Mouse (Mus musculus): ENCODE measurements around the gene Mrpl52. TPM values are rescaled to one million over a fixed set of nuclear protein-coding genes. Genes with fewer than 3 reads are reported as not detected.

Mrpl52 gene
- polyA plus RNA-seq, 1 experiment from 2014 or later = 265 TPM

DNA sequence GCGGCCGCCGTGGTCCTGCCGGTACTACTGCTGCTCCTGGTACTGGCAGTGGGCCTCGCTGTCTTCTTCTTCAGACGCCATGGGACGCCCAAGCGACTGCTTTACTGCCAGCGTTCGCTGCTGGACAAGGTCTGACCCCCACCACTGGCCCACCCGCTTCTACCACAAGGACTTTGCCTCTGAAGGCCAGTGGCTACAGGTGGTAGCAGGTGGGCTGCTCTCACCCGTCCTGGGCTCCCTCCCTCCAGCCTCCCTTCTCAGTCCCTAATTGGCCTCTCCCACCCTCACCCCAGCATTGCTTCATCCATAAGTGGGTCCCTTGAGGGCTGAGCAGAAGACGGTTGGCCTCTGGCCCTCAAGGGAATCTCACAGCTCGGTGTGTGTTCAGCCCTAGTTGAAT is 13.8 kb downstream of the Mrpl52 start:
- no peak overlapping the region for H3K4me2 ChIP-seq
- no peak overlapping the region for H3K4me3 ChIP-seq (replicated peaks)
- H3K27me3 ChIP-seq = no peaks in the 10 kb centered on the region
- H3K4me1 ChIP-seq = peaks cover 20% of the 10 kb centered on the region
- no peaks in the 10 kb centered on the region for H3K9me3 ChIP-seq (replicated peaks)
- peaks cover 67% of the 10 kb centered on the region for H3K36me3 ChIP-seq
- 92% methylated on average over 14 of the region's 14 CpGs for WGBS
- no peak overlapping the region for H3K27ac ChIP-seq
- no peak for ATAC-seq (replicated peaks; ENCODE audit: low FRiP score)
- H3K9ac ChIP-seq = no peak overlapping the region

DNA sequence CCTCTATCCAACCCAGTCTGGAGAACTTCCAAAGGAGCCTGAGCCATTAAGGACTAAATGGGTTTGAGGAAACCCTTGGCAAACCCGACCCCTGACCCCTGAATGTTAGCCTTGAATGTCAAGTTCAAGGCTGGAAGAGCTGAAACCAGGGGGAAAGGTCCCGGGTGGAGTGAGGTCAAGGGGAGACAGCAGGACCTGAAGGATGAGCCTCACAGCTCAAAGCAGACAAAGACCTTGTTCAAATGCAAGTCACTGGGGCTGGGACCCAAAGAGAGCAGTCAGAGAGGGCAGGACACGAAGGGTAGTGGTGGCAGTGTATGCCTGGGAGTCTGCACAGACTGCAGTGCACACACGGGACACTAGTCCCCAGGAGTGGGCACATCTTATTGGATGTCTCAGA is 14.7 kb downstream of the Mrpl52 start:
- ATAC-seq (replicated peaks; ENCODE audit: low FRiP score) = no peak
- Histone ChIP-seq H3K4me2 (no peak overlapping the region), H3K36me3 (peaks cover 58% of the 10 kb centered on the region), H3K4me3 (replicated peaks) (no peak overlapping the region), H3K27me3 (no peaks in the 10 kb centered on the region), H3K27ac (no peak overlapping the region), H3K9me3 (replicated peaks) (no peaks in the 10 kb centered on the region), H3K9ac (no peak overlapping the region), H3K4me1 (peaks cover 18% of the 10 kb centered on the region)
- WGBS = 79% methylated on average over 4 of the region's 4 CpGs

DNA sequence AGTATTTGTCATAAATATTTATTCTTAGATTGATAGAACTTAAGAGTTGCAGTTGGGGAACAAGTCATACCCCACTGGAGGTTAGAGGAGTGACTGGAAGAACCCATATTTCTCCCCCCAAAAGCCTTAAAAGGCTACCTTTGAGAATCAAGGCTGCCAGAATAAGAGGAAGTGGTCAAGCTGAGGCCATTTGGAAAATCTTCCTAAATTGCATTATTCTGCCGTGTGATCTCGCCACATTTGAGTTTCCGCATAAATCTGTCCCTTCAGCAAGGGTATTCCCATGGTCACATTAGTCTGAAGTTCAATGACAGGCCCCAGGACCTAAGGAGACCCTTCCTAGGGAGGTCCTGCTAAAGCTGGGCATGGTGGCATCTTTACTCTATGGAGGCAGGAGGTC is 15.8 kb downstream of the Mrpl52 start:
- Histone ChIP-seq H3K9ac (no peak overlapping the region), H3K27me3 (no peaks in the 10 kb centered on the region), H3K9me3 (replicated peaks) (no peaks in the 10 kb centered on the region), H3K4me3 (replicated peaks) (no peak overlapping the region), H3K27ac (0 out of 2 replicates have a peak overlapping the region, but pooled peaks have one; percentile 7), H3K4me2 (no peak overlapping the region), H3K4me1 (peaks cover 18% of the 10 kb centered on the region), H3K36me3 (peaks cover 46% of the 10 kb centered on the region)
- no peak for ATAC-seq (replicated peaks; ENCODE audit: low FRiP score)
- 75% methylated on average over 3 of the region's 3 CpGs for WGBS

DNA sequence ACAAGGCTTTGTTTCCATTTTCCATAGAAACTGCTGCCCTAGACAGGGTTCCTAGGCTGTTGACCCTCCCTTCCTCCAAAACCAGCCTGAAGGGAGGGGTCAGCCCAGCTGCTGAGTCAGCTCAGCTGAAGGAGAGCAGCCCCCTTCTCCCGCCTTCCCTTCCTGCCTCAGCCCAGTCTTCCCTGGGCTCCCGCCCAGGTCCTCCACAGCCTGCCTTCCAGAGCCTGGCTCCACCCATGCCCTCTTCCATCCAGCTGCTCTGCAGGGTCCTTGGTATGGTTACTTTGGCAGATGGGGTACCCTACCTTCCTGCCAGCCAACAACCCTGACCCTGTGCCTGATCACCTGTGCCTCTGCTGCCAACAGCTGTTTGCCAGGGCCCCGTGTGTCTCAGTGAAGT is 16.5 kb downstream of the Mrpl52 start:
- Histone ChIP-seq H3K9me3 (replicated peaks) (no peaks in the 10 kb centered on the region), H3K4me2 (no peak overlapping the region), H3K4me3 (replicated peaks) (no peak overlapping the region), H3K27me3 (no peaks in the 10 kb centered on the region), H3K27ac (peak overlapping the region; percentile 77), H3K36me3 (peaks cover 42% of the 10 kb centered on the region), H3K9ac (no peak overlapping the region), H3K4me1 (peaks cover 18% of the 10 kb centered on the region)
- whole genome bisulfite sequencing = 21% methylated on average over 3 of the region's 3 CpGs
- peak; percentile 59 for ATAC-seq (replicated peaks; ENCODE audit: low FRiP score)

DNA sequence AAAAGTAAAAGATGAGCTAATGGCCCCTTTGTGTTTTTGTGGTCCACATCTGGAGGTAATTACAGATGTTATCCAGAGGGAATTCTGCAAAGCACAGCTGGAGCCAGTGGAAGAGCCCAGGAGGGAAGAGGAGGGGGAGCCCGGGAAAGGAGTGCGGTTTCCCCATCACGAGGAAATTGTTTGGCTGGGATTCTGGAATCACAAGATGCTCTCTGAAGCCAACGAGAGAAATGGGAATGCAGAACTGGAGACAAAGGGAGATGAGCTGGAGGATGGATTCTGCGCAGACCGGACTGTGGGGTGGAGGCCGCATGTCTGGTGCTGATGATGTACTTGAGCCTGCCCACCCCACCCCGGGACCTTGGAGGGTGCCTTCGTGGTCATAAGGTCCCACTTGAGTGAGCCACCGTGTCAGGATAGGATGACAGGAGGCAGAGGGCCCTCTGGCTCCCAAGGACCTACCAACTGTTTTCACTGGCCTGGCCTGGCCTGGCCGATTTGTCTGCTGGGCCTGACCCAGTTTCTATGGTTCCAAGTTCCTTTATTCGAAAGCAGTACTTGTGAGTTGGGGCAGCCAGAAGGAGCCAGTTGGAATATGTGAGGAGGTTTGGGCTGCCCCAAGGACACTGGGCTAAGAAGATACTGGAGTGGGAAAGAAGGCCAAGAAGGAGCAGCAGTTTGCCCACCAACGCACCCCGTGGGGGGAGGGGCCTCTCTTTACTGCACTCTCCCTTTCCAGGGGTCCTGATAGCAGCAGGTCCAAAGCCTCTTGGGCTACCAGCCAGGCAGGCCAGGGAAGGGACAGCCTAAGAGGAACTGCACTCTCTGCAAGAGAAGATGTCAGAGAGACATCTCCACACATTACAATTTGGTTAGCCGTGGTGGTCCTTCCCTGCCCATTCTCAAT is 17.3 kb downstream of the Mrpl52 start:
- Histone ChIP-seq H3K4me3 (replicated peaks) (no peak overlapping the region), H3K9ac (no peak overlapping the region), H3K9me3 (replicated peaks) (no peaks in the 10 kb centered on the region), H3K27me3 (no peaks in the 10 kb centered on the region), H3K27ac (peak overlapping the region; percentile 63; the same call in 1 of the 2 replicates), H3K4me1 (peaks cover 21% of the 10 kb centered on the region), H3K4me2 (no peak overlapping the region), H3K36me3 (peaks cover 34% of the 10 kb centered on the region)
- 64% methylated on average over 15 of the region's 15 CpGs for WGBS
- no peak for ATAC-seq (replicated peaks; ENCODE audit: low FRiP score)

DNA sequence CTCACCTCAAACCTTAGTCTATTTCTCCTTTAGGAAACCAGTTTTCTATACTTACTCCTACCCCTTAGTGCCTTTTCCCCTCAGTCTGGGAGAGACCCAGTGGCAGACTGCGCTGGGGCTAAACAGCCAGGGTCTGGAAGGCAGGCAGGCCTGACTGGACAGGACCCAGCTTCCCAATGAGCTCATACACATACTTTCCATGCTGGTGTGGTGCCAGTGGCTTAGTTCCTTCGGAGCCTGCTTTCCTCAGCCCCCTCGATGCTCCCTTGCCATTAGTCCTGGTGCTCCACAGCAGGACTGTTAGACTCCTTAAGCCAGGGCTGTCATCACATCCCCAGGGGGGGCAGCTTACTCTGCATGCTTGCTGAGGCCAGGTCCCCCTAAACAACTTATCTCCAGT is 18.8 kb downstream of the Mrpl52 start:
- no peak for ATAC-seq (replicated peaks; ENCODE audit: low FRiP score)
- Histone ChIP-seq H3K4me1 (peaks cover 24% of the 10 kb centered on the region), H3K9me3 (replicated peaks) (no peaks in the 10 kb centered on the region), H3K27ac (no peak overlapping the region), H3K9ac (no peak overlapping the region), H3K27me3 (no peaks in the 10 kb centered on the region), H3K4me2 (no peak overlapping the region), H3K36me3 (peaks cover 19% of the 10 kb centered on the region), H3K4me3 (replicated peaks) (no peak overlapping the region)
- 70% methylated on average over 3 of the region's 3 CpGs for WGBS

DNA sequence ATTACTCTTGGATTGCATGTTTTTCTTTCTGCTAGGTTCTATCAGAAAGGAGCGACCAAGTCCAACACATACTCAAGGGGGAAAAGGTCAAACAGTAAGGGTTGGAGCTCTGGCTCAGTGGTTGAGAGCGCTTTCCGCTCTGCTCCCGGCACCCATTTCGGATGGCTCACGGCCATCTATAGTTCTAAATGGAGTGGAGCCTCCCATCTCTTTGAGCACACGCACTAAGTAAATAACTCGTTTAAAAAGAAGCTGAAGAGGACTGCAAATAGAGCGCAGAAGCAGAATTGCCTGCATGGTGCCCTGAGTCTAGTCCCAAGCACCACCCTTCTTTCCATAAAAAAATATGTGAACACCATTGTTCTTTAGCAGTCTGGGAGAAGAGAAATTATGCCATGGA is 26.9 kb downstream of the Mrpl52 start:
- H3K9me3 ChIP-seq (replicated peaks) = no peaks in the 10 kb centered on the region
- H3K4me2 ChIP-seq = no peak overlapping the region
- no peak for ATAC-seq (replicated peaks; ENCODE audit: low FRiP score)
- H3K27me3 ChIP-seq = no peaks in the 10 kb centered on the region
- 0 out of 2 replicates have a peak, but pooled peaks cover 6% of the 10 kb centered on the region for H3K4me1 ChIP-seq
- no peak overlapping the region for H3K4me3 ChIP-seq (replicated peaks)
- H3K27ac ChIP-seq = no peak overlapping the region
- no peak overlapping the region for H3K9ac ChIP-seq
- no peaks in the 10 kb centered on the region for H3K36me3 ChIP-seq
- 87% methylated on average over 9 of the region's 9 CpGs for WGBS

DNA sequence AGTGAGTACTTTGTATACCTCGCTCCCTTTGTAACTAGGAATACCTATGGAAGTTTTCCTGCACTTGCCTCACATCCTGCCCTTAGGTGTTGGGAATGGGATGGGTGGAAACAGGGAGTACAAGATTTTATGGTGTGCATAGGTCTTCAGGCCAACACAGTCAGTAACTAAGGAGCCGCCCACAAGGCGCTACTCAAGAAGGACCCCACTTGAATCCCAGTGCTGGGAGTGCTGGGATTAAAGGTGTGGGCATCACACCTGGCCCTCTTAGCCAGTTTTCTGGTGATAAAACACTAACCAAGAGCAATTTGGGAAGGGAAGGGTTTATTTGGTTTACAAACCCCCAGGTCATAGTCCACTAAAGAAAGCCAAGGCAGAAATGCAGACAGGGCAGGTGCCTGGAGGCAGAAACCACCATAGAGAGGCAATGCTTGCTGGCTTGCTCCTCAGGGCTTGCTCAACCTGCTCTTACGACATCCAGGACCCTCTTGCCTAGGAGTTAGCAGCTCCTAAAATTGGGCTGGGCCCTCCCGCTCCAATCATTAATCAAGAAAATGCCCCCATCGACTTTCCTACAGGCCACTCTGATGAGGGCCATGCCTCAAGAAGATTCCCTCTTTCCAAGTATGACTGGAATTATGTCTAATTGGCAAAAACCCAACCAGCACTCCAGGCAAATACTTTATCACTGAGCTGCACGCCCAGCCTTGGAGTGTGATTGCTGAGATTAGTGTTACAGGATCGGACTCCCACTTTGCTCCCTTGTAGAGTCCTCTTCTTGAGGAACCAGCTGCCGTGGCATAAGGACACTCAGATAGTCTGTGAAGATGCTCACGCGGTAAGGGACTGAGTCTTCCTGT is 28.2 kb downstream of the Mrpl52 start:
- ATAC-seq (replicated peaks; ENCODE audit: low FRiP score) = no peak
- Histone ChIP-seq H3K4me2 (no peak overlapping the region), H3K9ac (no peak overlapping the region), H3K9me3 (replicated peaks) (no peaks in the 10 kb centered on the region), H3K4me3 (replicated peaks) (no peak overlapping the region), H3K27me3 (no peaks in the 10 kb centered on the region), H3K27ac (no peak overlapping the region), H3K36me3 (no peaks in the 10 kb centered on the region), H3K4me1 (no peaks in the 10 kb centered on the region)
- WGBS = 78% methylated on average over 11 of the region's 11 CpGs

DNA sequence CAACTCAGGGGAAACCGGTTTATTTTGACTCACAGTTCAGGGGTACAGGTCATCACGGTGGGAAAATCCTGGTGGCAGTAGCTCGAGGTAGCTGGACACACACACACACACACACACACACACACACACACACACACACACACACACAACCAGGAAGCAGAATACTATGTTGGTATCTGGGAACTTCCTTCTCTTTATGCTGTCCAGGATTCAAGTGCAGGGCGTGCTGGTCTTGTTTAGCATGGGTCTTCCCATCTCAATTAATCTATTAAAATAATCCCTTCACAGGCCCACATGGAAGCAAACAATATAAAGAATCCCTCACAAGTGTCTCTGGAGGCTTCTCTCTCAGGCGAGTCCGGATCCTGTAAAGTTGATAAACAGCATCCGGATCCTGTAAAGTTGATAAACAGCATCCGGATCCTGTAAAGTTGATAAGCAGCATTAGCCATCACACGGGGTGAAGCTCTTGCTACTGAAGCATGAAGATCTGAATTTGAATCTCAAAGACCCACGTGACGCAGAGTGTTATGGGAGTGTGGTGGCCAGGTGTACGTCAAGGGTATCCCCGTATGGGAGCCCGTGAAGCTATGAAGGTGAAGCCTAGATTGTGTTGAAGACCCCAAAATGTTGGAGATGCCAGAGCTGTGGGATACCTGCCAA is 31.3 kb downstream of the Mrpl52 start:
- 83% methylated on average over 14 of the region's 14 CpGs for WGBS
- Histone ChIP-seq H3K36me3 (no peaks in the 10 kb centered on the region), H3K4me3 (replicated peaks) (no peak overlapping the region), H3K9me3 (replicated peaks) (no peaks in the 10 kb centered on the region), H3K4me1 (no peaks in the 10 kb centered on the region), H3K27ac (no peak overlapping the region), H3K9ac (no peak overlapping the region), H3K27me3 (no peaks in the 10 kb centered on the region), H3K4me2 (no peak overlapping the region)
- no peak for ATAC-seq (replicated peaks; ENCODE audit: low FRiP score)

DNA sequence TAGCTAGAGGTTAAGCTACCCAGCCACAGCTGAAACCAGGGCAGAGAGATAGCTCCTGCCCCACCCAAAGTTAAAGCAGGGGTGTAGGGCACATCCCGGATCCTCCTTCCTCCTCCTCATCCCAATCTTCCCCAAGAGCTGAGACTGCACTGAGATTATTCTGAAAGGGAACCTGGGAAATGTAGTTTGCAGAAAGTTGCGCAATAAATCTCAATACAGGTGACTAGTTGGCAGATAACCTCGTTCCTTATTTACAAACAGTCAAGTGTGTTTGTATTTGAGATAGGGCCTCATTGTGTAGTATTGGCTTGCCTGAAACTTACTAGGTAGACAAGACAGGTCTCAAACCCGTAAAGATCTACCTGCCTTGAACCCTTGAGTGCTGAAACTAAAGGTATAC is 35.4 kb downstream of the Mrpl52 start:
- H3K4me1 ChIP-seq = peaks cover 16% of the 10 kb centered on the region
- WGBS = 80% methylated on average over 4 of the region's 4 CpGs
- no peaks in the 10 kb centered on the region for H3K27me3 ChIP-seq

DNA sequence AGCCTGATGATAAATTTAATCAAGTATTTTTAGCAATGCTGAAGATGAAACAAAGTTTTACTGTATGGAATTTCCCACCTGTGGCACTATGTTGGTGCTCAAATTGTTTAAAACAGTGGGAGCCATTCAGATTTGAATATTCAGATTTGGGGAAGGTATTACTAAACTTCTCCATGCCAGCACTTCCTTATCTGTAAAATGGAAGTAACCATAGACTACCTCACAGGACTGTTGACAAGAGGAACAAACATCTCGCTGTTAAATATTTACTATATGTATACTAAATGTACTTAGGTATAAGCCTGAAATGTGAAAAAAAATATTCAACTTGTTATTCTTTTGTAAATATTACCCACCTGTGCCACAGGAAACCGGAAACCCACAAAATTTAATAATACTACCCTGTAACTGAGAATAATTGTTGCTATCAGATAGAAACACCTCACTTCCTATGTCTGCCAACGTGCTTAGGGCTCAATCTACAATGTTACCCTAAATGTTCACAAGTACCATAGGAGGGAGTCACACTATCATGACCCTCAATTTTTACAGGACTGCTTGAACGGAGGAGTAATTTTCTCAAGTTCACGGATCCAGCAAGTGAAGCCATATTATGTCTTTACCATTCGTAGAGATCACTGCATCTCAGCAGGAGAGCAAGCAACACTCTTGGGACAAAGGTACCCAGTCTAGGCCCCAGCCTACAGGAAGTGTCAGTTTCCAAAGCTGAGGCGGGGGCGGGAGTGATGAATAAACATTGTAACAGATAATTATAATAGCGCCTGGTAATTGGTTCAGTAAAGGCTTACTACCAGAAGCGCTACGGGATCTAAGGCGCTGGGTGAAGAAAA is 36.6 kb downstream of the Mrpl52 start:
- H3K27ac ChIP-seq = peak overlapping the region; percentile 92
- 13% methylated on average over 12 of the region's 12 CpGs for WGBS
- peak overlapping the region; percentile 86 for H3K9ac ChIP-seq
- peak overlapping the region; percentile 77 for H3K4me2 ChIP-seq
- no peaks in the 10 kb centered on the region for H3K27me3 ChIP-seq
- ATAC-seq (replicated peaks; ENCODE audit: low FRiP score) = peak; percentile 47
- peak overlapping the region; percentile 90 for H3K4me3 ChIP-seq (replicated peaks)
- peaks cover 28% of the 10 kb centered on the region for H3K36me3 ChIP-seq
- no peaks in the 10 kb centered on the region for H3K9me3 ChIP-seq (replicated peaks)
- H3K4me1 ChIP-seq = peaks cover 16% of the 10 kb centered on the region

More for the DNA sequence above, 35.4 kb downstream of the Mrpl52 start:
- Histone ChIP-seq H3K4me2 (no peak overlapping the region), H3K9me3 (replicated peaks) (no peaks in the 10 kb centered on the region), H3K4me3 (replicated peaks) (no peak overlapping the region), H3K9ac (no peak overlapping the region), H3K27ac (no peak overlapping the region), H3K36me3 (peaks cover 16% of the 10 kb centered on the region)
- no peak for ATAC-seq (replicated peaks; ENCODE audit: low FRiP score)

Measured in kidney, embryonic 15.5 days (tissue).